In the genomic region with DNA sequence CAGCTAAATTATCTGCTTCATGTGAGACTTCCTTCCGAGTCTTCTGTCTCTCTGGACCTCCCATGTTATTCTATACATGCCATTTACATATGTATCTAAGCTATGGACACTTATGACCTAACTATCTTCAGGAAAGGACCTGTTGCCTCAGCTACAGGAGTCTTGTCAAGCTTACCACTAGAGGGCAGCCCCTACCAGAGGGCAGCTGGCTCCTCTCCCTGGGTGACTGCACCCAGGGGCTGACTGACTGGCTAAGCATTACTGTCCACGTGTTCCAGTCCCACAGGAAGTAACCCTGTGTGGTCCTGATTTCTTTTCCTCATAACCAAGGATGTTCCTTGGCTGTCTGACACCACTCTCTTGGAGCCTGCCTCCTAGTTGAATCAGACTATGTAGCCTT, we compare ENCODE assay signal across 9 mouse cellular contexts. TPM values are rescaled to one million over a fixed set of nuclear protein-coding genes. Genes with fewer than 3 reads are reported as not detected.
DNase-seq lines count a peak whose midpoint lies in the region; ATAC-seq and TF ChIP-seq lines count a peak whose summit lies in the region.
"Had no signal": no experiment of that assay in that cellular context is flagged by ENCODE, and none has a peak within 500 bp of the region (broad histone marks: within the 10 kb centered on the region; RNA-seq: fewer than 3 reads in every experiment).

No protein-coding gene starts in this region.

- no peaks in the 10 kb centered on the region for H3K27me3 ChIP-seq in kidney, embryonic 15.5 days
- no peaks in the 10 kb centered on the region for H3K27me3 ChIP-seq in C2C12 (ENCODE audit: control insufficient read depth, insufficient read depth, insufficient read length)
- H3K27me3 ChIP-seq: embryonic facial prominence, embryonic 12.5 days had no signal

- no peaks in the 10 kb centered on the region for H3K4me1 ChIP-seq in kidney, embryonic 15.5 days
- H3K4me1 ChIP-seq: embryonic facial prominence, embryonic 12.5 days had no signal

- no peaks in the 10 kb centered on the region for H3K79me2 ChIP-seq in C2C12 (ENCODE audit: control insufficient read depth, insufficient read depth)

- H3K27ac ChIP-seq in kidney, embryonic 15.5 days = no peak overlapping the region
- H3K27ac ChIP-seq: embryonic facial prominence, embryonic 12.5 days had no signal

- no peak overlapping the region for H3K9ac ChIP-seq in kidney, embryonic 15.5 days
- H3K9ac ChIP-seq: embryonic facial prominence, embryonic 12.5 days had no signal

- peak; percentile 17 for DNase-seq in kidney, adult 11 months
- DNase-seq in adipocyte (ENCODE audit: low spot score) = peak; percentile 28
- DNase-seq in kidney, adult 9 months = peak; percentile 56
- no peak for DNase-seq in cerebellum, adult 11 months

- no peak for ATAC-seq in kidney, embryonic 15.5 days (replicated peaks; ENCODE audit: low FRiP score)
- 0 out of 2 replicates have a peak, but pooled peaks have one; percentile 55 for ATAC-seq in megakaryocyte-erythroid progenitor cell, adult 5-6 weeks (replicated peaks; ENCODE audit: low FRiP score, low TSS enrichment, poor library complexity, severe bottlenecking)
- no peak for ATAC-seq in inflammation-experienced regulatory T-cells, adult 6 months

- no peaks in the 10 kb centered on the region for H3K79me3 ChIP-seq in C2C12 (ENCODE audit: low read depth)

- H3K36me3 ChIP-seq in kidney, embryonic 15.5 days = no peaks in the 10 kb centered on the region
- no peaks in the 10 kb centered on the region for H3K36me3 ChIP-seq in C2C12 (ENCODE audit: control insufficient read depth, insufficient read depth)
- H3K36me3 ChIP-seq: embryonic facial prominence, embryonic 12.5 days had no signal

- no peak overlapping the region for H3K4me2 ChIP-seq in kidney, embryonic 15.5 days
- H3K4me2 ChIP-seq: embryonic facial prominence, embryonic 12.5 days had no signal

- 51% methylated on average over 2 of the region's 2 CpGs for WGBS in kidney, embryonic 15.5 days

- no peak overlapping the region for H3ac ChIP-seq in C2C12 (ENCODE audit: control insufficient read depth, insufficient read length, low read depth)

- no peaks in the 10 kb centered on the region for H3K9me3 ChIP-seq in kidney, embryonic 15.5 days (replicated peaks)
- H3K9me3 ChIP-seq: embryonic facial prominence, embryonic 12.5 days had no signal

- H3K4me3 ChIP-seq in kidney, embryonic 15.5 days (replicated peaks) = no peak overlapping the region
- no peak overlapping the region for H3K4me3 ChIP-seq in C2C12 (ENCODE audit: insufficient read depth, poor library complexity, severe bottlenecking)
- H3K4me3 ChIP-seq: embryonic facial prominence, embryonic 12.5 days had no signal

- peak; percentile 32 for TF ChIP-seq CTCF in C2C12 (IDR thresholded peaks at IDR 0.05; ENCODE audit: control insufficient read depth, insufficient read depth, insufficient read length)

TF ChIP-seq in C2C12, 6 proteins besides CTCF, POLR2A, EP300 and RAD21:
- no peak for TF ChIP-seq MAX (IDR thresholded peaks at IDR 0.05)
- TF ChIP-seq MYOD1 (IDR thresholded peaks at IDR 0.05; ENCODE audit: control insufficient read depth, insufficient read length, low read depth) = no peak
- TF ChIP-seq FOSL1 (IDR thresholded peaks at IDR 0.05; ENCODE audit: insufficient read depth, low read length, poor library complexity, severe bottlenecking) = no peak

RNA-seq across cellular contexts. Expression of gene Mrap2, which starts 46.1 kb away (rescaled TPM):
- polyA plus RNA-seq in kidney, embryonic 15.5 days (2015; fragmentation: Nextera tagmentation; extraction: Ambion mirVana) = 0.10 and 0.23 TPM in 2 replicates
- 0.01 TPM for polyA plus RNA-seq in C2C12 (2012; fragmentation: generic; extraction: Trizol)
- total RNA-seq in megakaryocyte-erythroid progenitor cell, adult 5-6 weeks (2014; fragmentation: Nextera tagmentation) = not detected in 2 replicates
- total RNA-seq in megakaryocyte-erythroid progenitor cell, adult 5-6 weeks (2017) = not detected in 2 replicates
- polyA plus RNA-seq in inflammation-experienced regulatory T-cells, adult 6 months (2017; shearing (Covaris generic)) = under 1 TPM in 2 of 3 experiments, not detected in 1; 0.24 to 0.28 TPM
